Mouse (Mus musculus) adipocyte (in vitro differentiated cells): ENCODE data around the gene Fam189b.
"Not testable (repeated sequence)": the region's sequence is repeated elsewhere in the genome, so short reads cannot be mapped to it uniquely, and the experiment has no call there.

Experiments
- DNase-seq: peaks from one replicate; pipeline ENCODE4 v3.0.0-alpha.2; 2016; ENCODE audit warnings: low spot score

Gene Fam189b

GRCm38 (mm10) chr3:89206695-89207094 is 23.8 kb downstream of the Fam189b start:
- no peak for DNase-seq

- no peak for DNase-seq
These were observed 25.2 kb downstream of the Fam189b start for GRCm38 (mm10) chr3:89208075-89208657.

GRCm38 (mm10) chr3:89208736-89209135 is 25.8 kb downstream of the Fam189b start:
- DNase-seq: no peak

GRCm38 (mm10) chr3:89209731-89210130 is 26.8 kb downstream of the Fam189b start:
- DNase-seq: no peak

- no peak for DNase-seq
These were observed 27.2 kb downstream of the Fam189b start for GRCm38 (mm10) chr3:89210162-89210561.

- no peak for DNase-seq
These were observed 27.8 kb downstream of the Fam189b start for GRCm38 (mm10) chr3:89210731-89211130.

- DNase-seq: peak; percentile 89
These were observed 31.0 kb downstream of the Fam189b start for GRCm38 (mm10) chr3:89213803-89214530.

- DNase-seq: no peak
These were observed 31.9 kb downstream of the Fam189b start, which contains the start of gene Thbs3 for GRCm38 (mm10) chr3:89214681-89215411. Thbs3 (plus strand) TSS chr3:89215180.

- peak; percentile 88 for DNase-seq
These were observed 32.9 kb downstream of the Fam189b start for GRCm38 (mm10) chr3:89215853-89216252.

GRCm38 (mm10) chr3:89216407-89216806 is 33.5 kb downstream of the Fam189b start:
- DNase-seq: not testable (repeated sequence)

GRCm38 (mm10) chr3:89218271-89218670 is 35.3 kb downstream of the Fam189b start:
- DNase-seq: no peak

- no peak for DNase-seq
These were observed 36.6 kb downstream of the Fam189b start for GRCm38 (mm10) chr3:89219546-89219945.

- no peak for DNase-seq
These were observed 38.2 kb downstream of the Fam189b start for GRCm38 (mm10) chr3:89221167-89221566.

- no peak for DNase-seq
These were observed 41.9 kb downstream of the Fam189b start for GRCm38 (mm10) chr3:89224796-89225195.

GRCm38 (mm10) chr3:89225321-89225815 is 42.4 kb downstream of the Fam189b start:
- DNase-seq: no peak

- DNase-seq: no peak
These were observed 43.0 kb downstream of the Fam189b start for GRCm38 (mm10) chr3:89225918-89226317.

- DNase-seq: no peak
These were observed 43.4 kb downstream of the Fam189b start for GRCm38 (mm10) chr3:89226361-89226760.

GRCm38 (mm10) chr3:89226900-89227299 is 44.0 kb downstream of the Fam189b start, which contains the start of gene Mtx1:
Mtx1 (minus strand) TSS chr3:89227088.
- no peak for DNase-seq

- DNase-seq: peak; percentile 56
These were observed 44.6 kb downstream of the Fam189b start for GRCm38 (mm10) chr3:89227307-89228179.

- DNase-seq: peak; percentile 88
These were observed 45.2 kb downstream of the Fam189b start for GRCm38 (mm10) chr3:89228180-89228549.

GRCm38 (mm10) chr3:89228836-89229235 is 45.9 kb downstream of the Fam189b start, which contains the start of gene Muc1:
Muc1 (plus strand) TSS chr3:89229057.
- DNase-seq: no peak

GRCm38 (mm10) chr3:89229276-89229675 is 46.3 kb downstream of the Fam189b start:
- DNase-seq: no peak
